Mouse (Mus musculus) liver, postnatal 0 days (tissue): Measurements from ENCODE around the gene Tle4.

ENCODE experiments used
- CTCF ChIP-seq: sonication (generic); IDR thresholded peaks from 2 replicates; pipeline ENCODE4 v1.5.1; 2016; ENCODE audit warnings: antibody characterized with exemption, low read depth
- EP300 ChIP-seq: IDR thresholded peaks from 2 replicates; pipeline ENCODE4 v1.6.1; 2016; ENCODE audit warnings: antibody characterized with exemption, low read depth, mild to moderate bottlenecking

- TF ChIP-seq EP300 = no peak
- no peak for TF ChIP-seq CTCF
Observed at GRCm38 (mm10) chr19:14426920-14427319, 170.9 kb downstream of the Tle4 start.
